Mouse (Mus musculus): ENCODE measurements at regions not wholly inside any gene's neighbourhood (a gene's known extent, or its start where the extent isn't known, plus 50 kb on each side); places are given as distances from the start of the nearest gene placed in this dataset.
A peak's percentile ranks its signal among the peaks of the same experiment; 100 is the strongest.
"Not testable (repeated sequence)": the region's sequence is repeated elsewhere in the genome, so short reads cannot be mapped to it uniquely, and the experiment has no call there.

- H3K27me3 ChIP-seq = no peaks in the 10 kb centered on the region
- no peak for ATAC-seq (ENCODE audit: borderline replicate concordance, extremely low read depth, low FRiP score, low TSS enrichment)
- no peak overlapping the region for H3K4me2 ChIP-seq
- no peak overlapping the region for H3K9ac ChIP-seq
- no peaks in the 10 kb centered on the region for H3K4me1 ChIP-seq
- H3K27ac ChIP-seq = no peak overlapping the region
- H3K4me3 ChIP-seq = no peak overlapping the region
- H3K9me3 ChIP-seq = no peaks in the 10 kb centered on the region
- H3K36me3 ChIP-seq = no peaks in the 10 kb centered on the region
- 86% methylated on average over 1 of the region's 1 CpGs for WGBS
Observed at GRCm38 (mm10) chr2:100252006-100252405, 1372.5 kb upstream of the Rag2 start.

DNA sequence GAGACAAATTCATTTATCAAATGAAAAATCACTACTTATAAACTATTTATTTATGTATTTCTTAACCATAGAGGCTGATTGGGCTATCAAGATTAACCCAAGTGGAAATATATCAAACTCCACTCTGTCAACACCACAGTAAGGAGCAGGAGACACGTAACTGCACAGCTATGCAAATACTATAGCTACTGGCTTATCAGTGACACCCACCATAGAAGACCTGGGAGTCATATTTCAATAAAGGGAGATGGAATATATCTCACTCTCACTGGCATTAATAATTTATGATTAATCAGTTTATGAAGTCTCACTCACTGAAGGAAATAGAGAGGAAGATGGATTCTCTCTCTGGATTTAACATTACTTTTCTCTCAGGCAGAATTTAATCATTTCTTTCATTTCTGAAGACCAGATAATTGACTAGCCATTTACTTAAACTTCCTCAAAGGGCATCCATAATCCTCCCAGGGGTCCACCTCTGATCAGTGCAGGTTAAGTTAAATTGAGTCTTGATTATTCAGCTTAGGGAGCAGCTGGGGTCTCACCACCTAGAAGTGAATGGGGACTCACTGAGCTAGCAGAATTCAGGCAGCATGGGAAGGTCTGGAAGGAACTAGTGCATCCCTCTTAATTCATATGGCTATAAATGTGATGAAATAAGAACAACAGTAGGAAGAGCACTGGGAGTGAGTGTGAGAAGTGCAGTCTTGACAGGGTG lies 1365.2 kb upstream of the Rag2 start:
- no peaks in the 10 kb centered on the region for H3K27me3 ChIP-seq
- 17% methylated on average over 1 of the region's 1 CpGs for WGBS
- no peak for ATAC-seq (ENCODE audit: borderline replicate concordance, extremely low read depth, low FRiP score, low TSS enrichment)
- H3K9ac ChIP-seq = no peak overlapping the region
- H3K36me3 ChIP-seq = no peaks in the 10 kb centered on the region
- no peaks in the 10 kb centered on the region for H3K4me1 ChIP-seq
- no peak overlapping the region for H3K4me3 ChIP-seq
- H3K27ac ChIP-seq = no peak overlapping the region
- no peaks in the 10 kb centered on the region for H3K9me3 ChIP-seq
- no peak overlapping the region for H3K4me2 ChIP-seq

DNA sequence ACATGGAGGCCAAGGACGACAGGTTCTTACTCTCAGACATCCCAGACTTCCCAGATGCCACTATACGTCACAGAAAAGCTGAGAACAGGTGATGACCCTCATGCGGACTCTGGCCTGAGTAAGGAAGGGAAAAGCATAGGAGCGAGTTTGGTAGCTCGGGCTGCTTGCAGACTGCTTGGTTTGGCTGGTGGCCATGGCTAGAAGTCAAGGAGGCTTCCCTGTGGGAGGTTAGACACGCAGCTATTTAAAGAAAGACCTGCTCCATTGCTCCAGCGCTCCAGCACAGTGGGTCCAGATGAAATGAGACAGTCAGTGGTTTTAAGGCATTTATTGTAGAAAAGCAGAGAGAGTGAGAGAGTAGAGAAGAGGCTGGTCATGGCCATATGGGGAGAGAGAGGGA lies 1318.0 kb upstream of the Rag2 start:
- whole genome bisulfite sequencing = 72% methylated on average over 7 of the region's 7 CpGs
- Histone ChIP-seq H3K9ac (no peak overlapping the region), H3K4me2 (no peak overlapping the region), H3K4me3 (no peak overlapping the region), H3K27me3 (no peaks in the 10 kb centered on the region), H3K36me3 (no peaks in the 10 kb centered on the region), H3K4me1 (no peaks in the 10 kb centered on the region), H3K9me3 (no peaks in the 10 kb centered on the region), H3K27ac (no peak overlapping the region)
- no peak for ATAC-seq (ENCODE audit: borderline replicate concordance, extremely low read depth, low FRiP score, low TSS enrichment)

DNA sequence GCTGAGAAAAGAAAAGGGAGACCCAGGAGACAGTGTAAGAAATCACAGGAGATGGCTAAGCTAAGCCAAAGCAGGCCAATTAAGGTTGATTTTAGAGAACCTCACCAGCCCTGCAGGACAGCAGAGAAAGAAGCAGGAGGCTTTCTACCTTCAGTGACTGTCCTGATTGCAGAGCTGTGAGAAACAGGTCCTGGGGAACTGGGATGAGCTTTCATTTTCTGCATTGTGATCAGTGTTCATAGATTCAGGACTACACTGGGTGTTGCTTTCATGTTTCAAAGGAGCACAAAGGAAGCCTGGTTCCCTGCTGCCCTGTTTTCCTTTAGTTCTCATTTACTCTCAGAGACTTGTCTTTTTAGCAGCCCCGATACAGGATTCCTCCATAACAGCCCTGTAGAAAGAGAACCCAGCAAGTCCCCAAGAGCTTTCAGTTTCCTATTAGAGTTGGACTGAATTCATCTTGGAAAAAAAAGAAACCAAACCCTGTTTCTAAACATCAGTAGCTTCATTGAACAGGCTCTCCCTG lies 1311.7 kb upstream of the Rag2 start:
- no peak overlapping the region for H3K4me2 ChIP-seq
- 84% methylated on average over 1 of the region's 1 CpGs for WGBS
- H3K9me3 ChIP-seq = no peaks in the 10 kb centered on the region
- no peak overlapping the region for H3K4me3 ChIP-seq
- H3K36me3 ChIP-seq = no peaks in the 10 kb centered on the region
- no peak overlapping the region for H3K27ac ChIP-seq
- H3K9ac ChIP-seq = no peak overlapping the region
- ATAC-seq (ENCODE audit: borderline replicate concordance, extremely low read depth, low FRiP score, low TSS enrichment) = no peak
- no peaks in the 10 kb centered on the region for H3K27me3 ChIP-seq
- H3K4me1 ChIP-seq = no peaks in the 10 kb centered on the region

DNA sequence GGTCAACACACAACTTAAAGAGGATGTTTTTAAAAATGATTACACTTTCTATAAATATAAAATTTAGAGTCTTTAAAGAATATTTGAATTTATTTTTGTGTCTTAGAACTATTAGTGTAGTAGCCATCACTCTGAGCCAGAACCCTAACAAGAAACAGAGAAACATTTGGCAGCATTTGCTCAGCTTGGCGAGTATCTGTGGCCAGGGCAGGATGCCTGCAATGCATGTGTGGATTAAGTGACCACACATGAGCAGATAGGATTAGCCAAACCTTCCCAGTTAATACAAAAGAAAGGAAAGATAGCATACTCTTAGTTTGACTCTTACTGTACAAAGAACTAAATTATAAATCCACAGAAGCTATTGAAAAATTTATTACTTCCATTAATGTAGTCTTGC lies 1304.1 kb upstream of the Rag2 start:
- Histone ChIP-seq H3K9me3 (no peaks in the 10 kb centered on the region), H3K27me3 (no peaks in the 10 kb centered on the region), H3K36me3 (no peaks in the 10 kb centered on the region), H3K4me3 (no peak overlapping the region), H3K27ac (no peak overlapping the region), H3K4me1 (no peaks in the 10 kb centered on the region), H3K9ac (no peak overlapping the region), H3K4me2 (no peak overlapping the region)
- 54% methylated on average over 1 of the region's 1 CpGs for WGBS
- ATAC-seq (ENCODE audit: borderline replicate concordance, extremely low read depth, low FRiP score, low TSS enrichment) = no peak

DNA sequence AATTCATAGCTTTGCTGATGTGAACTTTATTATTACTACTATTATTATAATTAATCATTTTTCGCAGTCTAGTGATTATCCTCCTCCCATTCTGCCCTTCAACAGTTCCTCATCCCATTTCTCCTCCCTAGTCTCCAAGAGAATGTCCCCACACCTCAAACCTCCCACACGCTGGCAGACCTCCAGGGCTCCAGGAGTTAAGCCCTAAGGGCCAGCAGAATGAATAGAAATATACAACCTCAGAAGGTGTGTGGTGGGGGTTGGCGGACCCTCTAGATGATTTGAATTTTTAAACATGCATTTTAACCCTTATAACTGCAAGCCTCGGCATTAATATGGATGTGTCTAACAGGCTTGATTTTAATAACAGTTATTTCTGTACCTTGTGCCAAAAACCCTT lies 1283.8 kb upstream of the Rag2 start:
- H3K4me1 ChIP-seq = no peaks in the 10 kb centered on the region
- H3K36me3 ChIP-seq = no peaks in the 10 kb centered on the region
- no peak overlapping the region for H3K27ac ChIP-seq
- 63% methylated on average over 4 of the region's 4 CpGs for WGBS
- no peaks in the 10 kb centered on the region for H3K9me3 ChIP-seq
- no peak for ATAC-seq (ENCODE audit: borderline replicate concordance, extremely low read depth, low FRiP score, low TSS enrichment)
- no peak overlapping the region for H3K4me2 ChIP-seq
- no peak overlapping the region for H3K9ac ChIP-seq
- no peaks in the 10 kb centered on the region for H3K27me3 ChIP-seq
- no peak overlapping the region for H3K4me3 ChIP-seq

- Histone ChIP-seq H3K4me2 (no peak overlapping the region), H3K27ac (no peak overlapping the region), H3K36me3 (no peaks in the 10 kb centered on the region), H3K9ac (no peak overlapping the region), H3K27me3 (no peaks in the 10 kb centered on the region), H3K4me1 (no peaks in the 10 kb centered on the region), H3K9me3 (no peaks in the 10 kb centered on the region), H3K4me3 (no peak overlapping the region)
- ATAC-seq (ENCODE audit: borderline replicate concordance, extremely low read depth, low FRiP score, low TSS enrichment) = no peak
- 81% methylated on average over 3 of the region's 3 CpGs for WGBS
Observed at GRCm38 (mm10) chr2:100344921-100345425, 1279.5 kb upstream of the Rag2 start.

DNA sequence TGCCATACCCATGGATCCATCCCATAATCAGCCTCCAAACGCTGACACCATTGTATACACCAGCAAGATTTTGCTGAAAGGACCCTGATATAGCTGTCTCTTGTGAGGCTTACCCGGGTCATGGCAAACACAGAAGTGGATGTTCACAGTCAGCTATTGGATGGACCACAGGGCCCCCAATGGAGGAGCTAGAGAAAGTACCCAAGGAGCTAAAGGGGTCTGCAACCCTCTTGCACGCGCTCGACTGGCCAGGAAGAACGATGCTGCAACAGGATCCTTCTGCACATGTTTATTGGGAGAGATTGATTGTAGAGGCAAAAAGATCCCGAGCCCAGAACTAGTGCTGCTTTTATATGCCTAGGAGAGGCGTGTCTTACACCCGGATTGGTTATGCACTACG lies 1258.9 kb upstream of the Rag2 start:
- not testable (repeated sequence) for H3K4me2 ChIP-seq, H3K9me3 ChIP-seq, H3K4me3 ChIP-seq

DNA sequence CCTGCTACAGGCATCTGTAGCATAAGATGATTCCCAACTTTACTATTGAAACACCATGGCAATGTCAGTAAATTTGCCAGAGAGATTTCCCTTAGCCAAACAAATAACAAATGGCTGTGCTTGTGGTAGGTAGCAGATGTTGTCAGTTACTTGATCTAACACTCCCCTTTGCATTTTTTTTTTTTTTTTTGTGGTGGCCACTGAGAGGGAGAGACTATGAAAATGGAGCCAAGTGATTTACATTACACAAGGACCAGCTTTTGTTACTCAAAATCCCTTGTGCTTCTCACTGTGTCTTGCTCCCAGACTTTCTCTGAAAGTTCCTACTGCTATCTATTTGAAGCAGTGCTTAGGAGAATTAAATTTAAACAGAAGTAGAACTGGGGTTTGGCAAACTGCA lies 1224.7 kb upstream of the Rag2 start:
- Histone ChIP-seq H3K9me3 (no peaks in the 10 kb centered on the region), H3K27me3 (no peaks in the 10 kb centered on the region), H3K4me1 (no peaks in the 10 kb centered on the region), H3K36me3 (no peaks in the 10 kb centered on the region), H3K4me2 (no peak overlapping the region), H3K27ac (no peak overlapping the region), H3K4me3 (no peak overlapping the region), H3K9ac (no peak overlapping the region)
- no peak for ATAC-seq (ENCODE audit: borderline replicate concordance, extremely low read depth, low FRiP score, low TSS enrichment)

More for the DNA sequence above, 1258.9 kb upstream of the Rag2 start:
- H3K9ac ChIP-seq; H3K36me3 ChIP-seq; H3K27ac ChIP-seq; ATAC-seq (ENCODE audit: borderline replicate concordance, extremely low read depth, low FRiP score, low TSS enrichment); H3K27me3 ChIP-seq; H3K4me1 ChIP-seq: not testable (repeated sequence)
- WGBS = 85% methylated on average over 10 of the region's 10 CpGs

DNA sequence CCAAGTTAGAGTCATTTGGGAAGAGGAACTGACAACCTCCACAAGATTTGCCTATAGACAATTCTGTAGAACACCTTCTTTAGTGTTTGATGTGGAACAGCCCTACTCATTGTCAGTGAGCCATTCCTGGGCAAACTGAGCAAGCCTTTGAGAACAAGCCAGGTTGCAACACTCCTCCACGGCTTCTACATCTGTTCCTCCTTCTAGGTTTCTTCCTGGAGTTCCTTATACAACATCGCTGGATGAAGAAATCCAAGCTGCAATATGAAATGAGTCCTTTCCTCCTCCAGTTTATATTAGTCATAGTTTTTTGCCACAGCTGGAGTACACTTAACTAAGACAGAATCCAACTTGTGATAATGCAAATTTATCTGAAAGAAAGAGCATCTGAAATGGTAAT lies 1197.9 kb upstream of the Rag2 start:
- no peak overlapping the region for H3K4me2 ChIP-seq
- no peak overlapping the region for H3K4me3 ChIP-seq
- WGBS = 85% methylated on average over 2 of the region's 2 CpGs
- no peaks in the 10 kb centered on the region for H3K4me1 ChIP-seq
- no peak overlapping the region for H3K9ac ChIP-seq
- H3K27ac ChIP-seq = no peak overlapping the region
- H3K36me3 ChIP-seq = no peaks in the 10 kb centered on the region
- no peak for ATAC-seq (ENCODE audit: borderline replicate concordance, extremely low read depth, low FRiP score, low TSS enrichment)
- no peaks in the 10 kb centered on the region for H3K9me3 ChIP-seq
- H3K27me3 ChIP-seq = no peaks in the 10 kb centered on the region

DNA sequence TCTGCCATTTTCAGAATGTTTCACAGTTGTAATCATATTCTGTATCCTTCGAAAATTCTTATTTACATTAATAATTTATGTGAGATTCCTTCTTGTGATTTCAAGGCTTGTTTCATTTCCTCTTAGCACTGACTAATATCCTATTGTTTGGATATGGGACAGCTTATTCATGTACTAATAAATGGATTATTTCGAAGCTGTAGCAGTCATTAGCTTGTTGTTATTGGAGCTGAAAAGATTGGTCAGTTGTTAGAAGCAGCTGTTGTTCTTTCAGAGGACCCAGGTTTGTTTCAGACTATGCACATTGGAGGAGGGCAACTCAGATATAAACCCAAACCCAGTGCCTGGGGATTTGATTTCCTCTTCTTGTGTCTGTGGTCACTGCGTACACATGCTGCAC lies 1189.5 kb upstream of the Rag2 start:
- Histone ChIP-seq H3K9ac (no peak overlapping the region), H3K9me3 (no peaks in the 10 kb centered on the region), H3K36me3 (no peaks in the 10 kb centered on the region), H3K4me1 (no peaks in the 10 kb centered on the region), H3K27ac (no peak overlapping the region), H3K4me2 (no peak overlapping the region), H3K27me3 (no peaks in the 10 kb centered on the region), H3K4me3 (no peak overlapping the region)
- WGBS = 71% methylated on average over 3 of the region's 3 CpGs
- no peak for ATAC-seq (ENCODE audit: borderline replicate concordance, extremely low read depth, low FRiP score, low TSS enrichment)

DNA sequence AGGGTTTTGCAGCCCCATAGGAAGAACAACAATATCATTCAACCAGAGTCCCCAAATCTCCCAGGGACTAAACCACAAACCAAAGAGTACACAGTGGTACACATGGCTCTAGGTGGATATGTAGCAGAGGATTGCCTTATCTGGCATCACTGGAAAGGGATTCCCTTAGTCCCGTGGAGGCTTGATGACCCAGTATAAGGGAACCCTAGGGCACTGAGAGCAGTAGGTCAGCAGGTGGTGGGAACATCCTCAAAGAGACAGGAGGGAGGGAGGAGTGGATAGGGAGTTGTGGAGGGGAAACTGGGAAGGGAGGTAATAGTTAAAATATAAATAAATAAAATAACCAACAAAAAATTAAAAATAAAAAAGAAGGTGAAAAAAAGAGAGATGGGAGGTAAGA lies 1178.7 kb upstream of the Rag2 start:
- Histone ChIP-seq H3K9ac (no peak overlapping the region), H3K4me3 (no peak overlapping the region), H3K4me1 (peaks cover 4% of the 10 kb centered on the region; the same call in 1 of the 2 replicates), H3K36me3 (no peaks in the 10 kb centered on the region), H3K4me2 (no peak overlapping the region), H3K27me3 (no peaks in the 10 kb centered on the region), H3K27ac (no peak overlapping the region), H3K9me3 (no peaks in the 10 kb centered on the region)
- whole genome bisulfite sequencing = 56% methylated on average over 1 of the region's 1 CpGs
- peak; percentile 57; the same call in 1 of the 2 replicates for ATAC-seq (ENCODE audit: borderline replicate concordance, extremely low read depth, low FRiP score, low TSS enrichment)

Measured in lung, embryonic 15.5 days (tissue).